Mouse (Mus musculus) adrenal gland, postnatal 10 days (tissue): ENCODE measurements around the gene Tbc1d10c. TPM values are rescaled to one million over a fixed set of nuclear protein-coding genes. Genes with fewer than 3 reads are reported as not detected.

Experiments
- DNase-seq: peaks from one replicate; pipeline ENCODE4 v3.0.0; 2021; ENCODE audit warnings: mixed read lengths
- long read RNA-seq, 2 experiments: library from polyadenylated mRNA; stranded (forward); transcript quantifications; one replicate each; pipeline ENCODE4 v2.0.0; 2021
- total RNA-seq, 2 experiments: library from RNA; stranded (reverse); gene quantifications; 2 replicates each; pipeline ENCODE4 v1.2.3; 2021

Gene Tbc1d10c
- 1 to 10 TPM; 4.2 to 6.6 TPM for total RNA-seq
- long read RNA-seq, experiment 1, partial matches to known transcripts, result 1 of 5 reads
- long read RNA-seq, experiment 1, other reads (novel, unspliced or antisense), result 1 of 5 reads
- long read RNA-seq, experiment 2, partial matches to known transcripts, result 0 of 4 reads
- long read RNA-seq, experiment 2, other reads (novel, unspliced or antisense), result 2 of 4 reads

DNA sequence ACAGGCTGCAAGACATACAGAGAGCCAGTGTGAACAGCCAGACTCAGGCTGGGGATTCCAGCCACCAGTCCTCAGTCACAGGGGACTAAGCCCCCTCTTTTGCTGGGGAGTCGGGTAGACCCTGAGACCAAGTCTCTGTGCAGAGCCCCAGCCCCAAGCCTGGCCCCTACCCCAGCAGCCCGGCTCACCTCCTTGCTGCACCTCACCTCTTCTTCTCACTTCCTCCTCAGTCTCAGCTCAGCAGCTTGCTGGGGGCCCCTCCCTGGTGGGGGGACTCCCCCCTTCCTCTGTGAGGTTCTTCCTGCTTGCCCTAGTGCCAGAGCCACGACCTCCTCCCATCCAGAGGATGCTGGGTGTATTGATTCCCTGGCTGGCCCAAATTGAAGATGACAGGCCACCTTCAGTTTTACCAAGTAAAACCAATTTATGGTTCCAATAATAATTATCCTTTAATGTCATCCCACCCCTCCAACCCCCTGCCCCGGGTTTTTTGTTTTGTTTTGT is at the start of gene Tbc1d10c:
Gene Tbc1d10c (minus strand): TSS at position 454 of the 504 bp plus-strand sequence.
- no peak for DNase-seq

DNA sequence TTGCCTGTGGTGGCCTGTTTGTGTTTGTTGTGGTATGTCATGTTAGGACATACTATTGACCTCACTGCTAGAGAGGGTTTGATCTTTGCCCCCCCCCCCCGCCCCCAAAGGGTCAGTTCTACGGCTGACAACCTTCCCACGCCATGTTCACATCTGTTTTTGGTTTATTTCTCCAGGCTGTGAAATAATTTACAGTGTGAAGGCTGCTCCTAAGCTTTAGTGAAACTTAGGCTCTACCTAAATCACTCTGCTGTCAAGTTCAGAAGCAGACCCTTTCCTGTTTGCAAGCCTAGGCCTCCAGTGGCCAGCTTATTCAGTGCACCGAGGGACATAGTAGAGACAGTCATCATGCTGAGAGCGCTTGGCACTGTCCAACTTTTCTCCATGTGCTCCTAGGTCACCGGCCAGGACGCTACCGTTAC is 49.2 kb upstream of the Tbc1d10c start:
- DNase-seq, result no peak

DNA sequence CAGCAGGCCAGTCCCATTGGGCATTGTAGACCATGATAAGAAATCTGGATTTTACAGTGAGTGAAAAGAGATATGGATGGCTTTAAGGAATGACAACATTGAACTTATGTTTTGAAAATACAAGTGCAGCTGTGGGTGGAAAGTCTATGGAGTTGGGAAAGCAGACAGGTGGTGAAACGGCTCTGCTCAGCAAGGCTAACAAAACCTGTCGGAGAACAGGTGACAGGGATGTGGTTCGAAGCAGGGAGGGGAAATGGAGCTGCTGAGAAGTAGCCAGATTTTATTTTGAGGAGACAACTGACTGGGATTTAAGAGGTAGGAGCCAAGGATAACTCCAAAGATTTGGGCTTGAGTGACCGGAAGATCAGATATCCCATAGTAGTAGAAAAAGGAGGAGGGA is 43.5 kb upstream of the Tbc1d10c start:
- no peak for DNase-seq

DNA sequence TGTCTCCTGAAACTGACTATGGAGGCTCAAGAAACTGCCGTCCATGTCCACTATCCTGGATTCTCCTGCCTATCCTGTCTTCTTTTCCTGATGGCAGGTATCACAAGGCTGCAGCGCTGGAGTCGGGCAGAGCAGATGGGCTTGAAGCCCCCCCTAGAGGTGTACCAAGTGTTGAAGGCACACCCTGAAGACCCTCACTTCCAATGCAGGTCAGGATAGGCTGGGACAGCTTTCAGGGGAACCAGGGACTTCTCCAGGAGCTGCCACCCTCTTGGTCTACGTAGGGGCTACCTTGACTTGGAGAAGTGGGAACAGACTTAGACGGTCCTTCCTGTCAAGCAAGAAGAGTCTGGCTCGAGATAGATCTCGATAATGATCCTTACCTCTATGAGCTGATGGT is 41.6 kb upstream of the Tbc1d10c start:
- DNase-seq, result no peak

DNA sequence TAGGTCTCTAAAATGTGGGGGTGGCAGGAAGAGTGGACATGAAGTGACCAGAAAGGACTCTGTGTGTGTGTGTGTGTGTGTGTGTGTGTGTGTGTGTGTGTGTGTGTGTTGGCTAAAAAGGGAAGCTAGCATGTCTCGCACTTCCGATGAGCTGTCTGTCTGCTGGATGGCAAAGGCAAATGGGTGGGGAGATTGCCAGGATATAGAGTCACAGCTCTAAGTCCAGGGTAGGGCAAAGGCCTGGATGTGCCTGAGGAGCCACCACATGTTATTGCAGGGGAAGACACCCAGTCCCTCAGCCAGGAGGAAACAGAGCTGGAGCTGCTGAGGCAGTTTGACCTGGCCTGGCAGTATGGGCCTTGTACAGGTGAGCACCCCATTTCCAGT is 41.1 kb upstream of the Tbc1d10c start:
- no peak for DNase-seq

DNA sequence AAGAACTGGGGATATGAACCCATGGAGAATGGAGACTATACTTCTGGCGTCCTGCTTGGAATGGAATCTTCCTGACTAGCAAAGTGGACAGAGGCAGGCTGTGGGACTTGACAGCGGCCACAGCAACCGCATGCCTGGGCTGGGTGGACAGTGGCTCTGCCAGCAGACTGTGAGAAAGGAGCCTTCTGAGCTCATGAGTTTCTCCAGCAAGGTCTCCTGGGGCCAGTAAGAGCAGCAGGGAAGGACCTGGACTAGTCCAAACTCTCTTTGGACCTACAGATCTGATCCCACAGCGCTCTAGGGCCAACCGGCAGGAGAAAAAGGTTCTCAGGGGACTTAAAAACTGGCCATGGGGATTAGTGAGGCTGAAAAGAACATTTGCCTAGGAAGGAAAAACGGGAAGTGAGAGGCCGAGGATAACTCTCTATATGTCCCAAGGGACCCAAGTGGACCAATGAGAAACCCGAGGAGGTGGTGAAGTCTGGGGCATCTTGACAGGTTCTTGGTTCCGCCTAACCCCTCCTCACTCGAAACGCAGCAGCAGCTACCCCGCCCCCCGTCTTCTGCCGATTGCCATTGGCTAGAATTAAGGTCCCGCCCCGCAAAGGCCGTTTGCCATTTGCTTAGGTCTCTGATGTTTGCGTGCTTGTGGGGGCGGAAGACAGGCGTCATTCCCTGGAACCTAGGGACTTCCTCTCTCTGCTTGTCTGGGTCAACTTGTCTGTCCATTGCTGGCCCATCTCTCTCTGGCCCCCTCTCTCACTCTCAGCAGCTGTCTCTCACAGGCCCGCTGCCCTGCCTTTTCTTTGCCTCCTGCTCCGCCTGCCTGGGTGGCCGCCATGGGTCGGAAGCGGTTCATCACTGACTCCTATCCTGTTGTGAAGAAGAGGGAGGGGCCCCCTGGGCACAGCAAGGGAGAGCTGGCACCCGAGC is 40.4 kb upstream of the Tbc1d10c start, which contains the start of gene Pold4:
Gene Pold4 (plus strand): TSS at position 647 of the 933 bp plus-strand sequence.
- DNase-seq, result peak; percentile 97

DNA sequence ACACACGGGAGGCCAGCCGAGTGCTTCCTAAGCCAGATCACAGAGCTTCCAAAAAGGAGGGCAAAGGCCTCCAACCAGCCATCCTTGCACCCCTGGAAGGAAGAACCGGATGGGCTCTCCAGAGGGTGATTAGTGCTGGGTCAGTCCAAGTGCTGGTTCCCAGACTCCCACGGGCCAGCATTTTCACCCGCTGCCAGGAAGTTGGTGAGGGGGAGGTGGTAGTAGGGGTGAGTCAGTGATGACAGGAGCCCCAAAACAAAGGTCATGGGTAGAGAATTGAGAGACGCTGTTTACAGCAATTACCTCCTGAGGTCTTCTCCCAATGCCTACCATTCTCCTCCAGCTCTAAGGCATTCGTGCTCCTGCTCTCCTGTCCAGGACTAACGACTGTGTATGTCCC is 39.3 kb upstream of the Tbc1d10c start:
- DNase-seq, result peak; percentile 70

DNA sequence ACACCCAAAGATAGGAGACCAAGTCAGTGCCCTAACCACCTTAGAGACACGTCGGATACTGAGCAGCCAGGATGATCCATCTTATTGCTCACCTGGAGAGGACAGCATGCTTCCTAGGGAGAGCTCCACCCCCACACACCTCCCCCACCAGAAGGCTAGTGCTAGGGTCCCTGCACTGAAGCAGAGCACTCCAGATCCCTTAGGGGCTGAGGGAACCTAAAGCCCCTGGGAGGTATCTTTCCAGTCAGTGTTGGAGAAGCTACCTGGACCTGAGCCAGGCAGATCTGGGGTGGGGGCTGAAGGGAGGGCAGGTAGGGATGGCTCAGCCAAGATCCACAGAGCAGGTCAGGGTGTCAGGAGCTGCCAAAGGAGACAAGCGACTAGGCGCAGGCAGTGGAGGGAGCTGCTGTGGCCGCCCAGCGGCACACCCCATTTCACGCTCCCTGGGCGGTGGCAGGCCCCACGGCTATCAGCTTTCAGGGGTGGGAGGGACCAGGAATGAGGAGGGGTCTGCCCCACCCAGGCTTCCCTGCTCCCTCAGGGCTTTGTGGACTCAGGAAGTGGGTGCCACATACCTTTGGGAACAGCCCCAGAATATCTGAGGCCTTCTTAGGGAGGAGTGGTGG is 38.5 kb upstream of the Tbc1d10c start:
- no peak for DNase-seq

DNA sequence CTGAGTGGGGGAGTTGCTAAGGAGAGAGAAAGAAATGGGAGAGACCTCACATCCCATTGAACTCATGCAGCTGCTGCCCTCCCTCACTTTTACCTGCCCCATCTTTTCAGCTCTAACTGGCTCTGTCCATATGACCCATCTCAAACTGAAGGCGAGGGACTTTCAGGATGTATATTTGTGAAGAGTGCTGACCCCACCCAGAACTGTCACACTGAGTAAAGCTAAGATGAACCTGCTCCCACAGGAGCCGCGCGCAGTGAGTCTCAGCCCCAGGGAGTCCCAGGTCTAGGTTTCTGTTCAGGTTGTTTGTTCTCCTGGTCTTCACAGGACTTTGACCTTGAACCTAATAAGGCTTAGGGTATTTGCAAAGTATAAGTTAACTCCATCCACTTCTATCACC is 37.8 kb upstream of the Tbc1d10c start:
- DNase-seq, result no peak

DNA sequence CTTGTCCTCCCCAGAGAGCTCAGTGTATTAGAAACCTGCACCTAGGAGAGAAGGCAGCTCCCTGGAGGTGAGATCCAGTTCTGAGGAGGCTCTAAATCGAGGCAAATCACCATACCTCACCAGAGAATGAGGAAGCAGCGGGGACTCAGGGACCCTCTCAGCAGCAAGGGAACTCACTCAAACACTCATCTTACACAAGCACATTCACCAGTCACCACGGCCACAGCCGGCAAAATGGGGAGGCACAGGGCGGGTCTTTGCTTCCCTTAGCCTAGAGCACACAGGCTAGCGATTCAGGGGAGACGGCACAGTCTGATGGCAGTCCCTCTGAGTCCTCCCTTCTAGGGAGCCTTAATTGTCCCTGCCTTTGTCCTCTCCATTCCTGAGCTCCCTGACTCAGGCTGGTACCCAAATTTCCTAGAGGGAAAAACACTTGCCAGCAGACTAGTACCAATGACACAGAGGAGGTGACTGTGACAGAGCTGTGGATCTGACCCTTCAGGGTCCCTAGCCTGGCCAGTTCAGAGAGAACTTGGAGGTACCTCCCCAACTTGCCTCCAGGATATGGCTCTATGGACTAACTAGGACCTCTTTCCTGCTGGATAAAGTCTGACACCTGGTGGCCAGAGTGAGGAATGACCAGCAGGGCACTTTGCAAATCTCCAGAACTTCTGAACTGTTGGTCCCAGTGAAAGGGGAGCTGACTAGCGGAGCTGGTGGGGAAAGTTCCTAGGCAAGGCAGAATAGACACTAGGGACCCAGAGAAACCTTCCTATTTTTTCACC is 37.0 kb upstream of the Tbc1d10c start:
- peak; percentile 81 for DNase-seq

DNA sequence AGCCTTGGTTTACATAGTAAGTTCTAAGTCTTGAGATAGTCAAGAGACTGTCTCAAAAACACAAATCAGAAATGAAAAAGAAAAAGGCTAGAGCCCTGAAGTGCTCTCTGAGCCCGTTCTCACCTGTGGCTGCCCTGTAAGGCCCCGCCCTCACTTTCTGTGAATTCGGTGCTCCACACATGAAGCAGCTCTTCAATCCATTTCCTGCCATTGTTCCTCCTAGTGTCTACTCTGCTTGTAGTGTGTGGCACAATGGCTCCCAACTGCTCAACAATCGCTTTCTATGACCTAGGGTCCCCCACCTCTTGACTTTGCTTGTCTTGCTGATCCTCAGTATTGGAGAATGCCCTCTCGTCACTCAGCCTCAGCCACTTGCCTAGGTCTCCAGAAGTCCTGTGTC is 36.4 kb upstream of the Tbc1d10c start:
- DNase-seq, result no peak

DNA sequence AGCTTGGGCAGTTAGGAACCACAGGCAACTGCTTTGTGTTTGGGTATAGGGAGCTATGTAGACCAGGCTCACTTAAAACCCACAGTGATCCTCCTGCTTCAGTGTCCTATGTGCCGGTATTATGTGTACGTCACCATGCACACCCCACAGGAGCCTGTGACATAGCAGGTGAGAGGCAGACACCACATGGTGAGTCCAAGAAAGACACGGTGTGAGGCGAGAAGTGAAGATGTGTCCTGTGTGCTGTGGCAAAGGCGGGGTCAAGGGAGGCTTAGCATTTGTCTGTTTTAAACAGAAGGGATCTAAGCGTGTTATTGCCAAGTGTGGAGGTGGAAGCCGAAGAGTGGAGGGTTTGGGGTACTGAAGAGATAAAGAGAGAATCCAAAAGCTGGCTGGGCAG is 35.7 kb upstream of the Tbc1d10c start:
- no peak for DNase-seq

DNA sequence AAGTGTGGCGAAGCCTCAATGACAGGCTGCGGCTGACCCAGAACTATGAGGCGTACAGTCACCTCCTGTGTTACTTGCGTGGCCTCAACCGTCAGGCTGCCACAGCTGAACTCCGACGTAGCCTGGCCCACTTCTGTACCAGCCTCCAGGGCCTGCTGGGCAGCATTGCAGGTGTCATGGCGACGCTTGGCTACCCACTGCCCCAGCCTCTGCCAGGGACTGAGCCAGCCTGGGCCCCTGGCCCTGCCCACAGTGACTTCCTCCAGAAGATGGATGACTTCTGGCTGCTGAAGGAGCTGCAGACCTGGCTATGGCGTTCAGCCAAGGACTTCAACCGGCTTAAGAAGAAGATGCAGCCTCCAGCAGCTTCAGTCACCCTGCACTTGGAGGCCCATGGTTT is 31.1 kb upstream of the Tbc1d10c start:
- DNase-seq, result peak; percentile 48

DNA sequence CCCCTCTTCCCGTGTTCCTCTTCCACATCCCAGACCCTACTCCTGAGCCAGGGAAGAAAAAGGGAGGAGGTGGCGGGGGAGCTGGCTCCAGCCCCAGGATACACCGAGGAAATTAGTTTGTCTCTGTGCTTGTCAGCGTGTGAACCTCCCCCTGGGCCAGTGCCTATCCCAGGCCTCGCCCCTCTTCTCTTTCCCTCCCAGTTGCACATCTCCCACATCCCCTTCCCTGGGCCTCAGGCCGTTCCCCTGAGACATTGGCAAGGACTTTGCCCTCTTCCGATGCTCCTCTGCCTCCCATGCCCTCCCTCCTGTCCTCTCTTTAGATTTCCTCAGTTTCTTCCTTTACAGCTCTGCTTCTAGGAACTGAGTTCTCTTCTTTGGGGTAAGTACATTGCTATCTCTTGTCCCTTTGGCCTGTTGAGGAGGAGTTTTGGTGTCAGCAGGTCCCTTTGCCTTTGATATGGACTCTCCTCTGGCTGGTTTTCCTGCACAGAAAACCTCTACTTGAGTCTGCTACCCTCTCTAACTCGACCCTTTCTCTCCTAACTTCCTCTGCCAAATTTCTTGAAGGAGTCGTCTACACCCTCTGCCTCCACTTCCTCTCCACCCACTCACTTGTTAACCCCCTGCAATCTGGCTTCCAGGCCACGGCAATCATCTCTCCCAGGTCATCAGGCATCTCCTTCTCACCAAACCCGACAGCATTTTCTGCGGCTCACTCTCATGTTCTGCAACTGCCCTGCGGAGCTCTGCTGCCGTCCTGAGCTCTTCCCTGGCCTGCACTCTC is 30.1 kb upstream of the Tbc1d10c start:
- DNase-seq, result no peak

DNA sequence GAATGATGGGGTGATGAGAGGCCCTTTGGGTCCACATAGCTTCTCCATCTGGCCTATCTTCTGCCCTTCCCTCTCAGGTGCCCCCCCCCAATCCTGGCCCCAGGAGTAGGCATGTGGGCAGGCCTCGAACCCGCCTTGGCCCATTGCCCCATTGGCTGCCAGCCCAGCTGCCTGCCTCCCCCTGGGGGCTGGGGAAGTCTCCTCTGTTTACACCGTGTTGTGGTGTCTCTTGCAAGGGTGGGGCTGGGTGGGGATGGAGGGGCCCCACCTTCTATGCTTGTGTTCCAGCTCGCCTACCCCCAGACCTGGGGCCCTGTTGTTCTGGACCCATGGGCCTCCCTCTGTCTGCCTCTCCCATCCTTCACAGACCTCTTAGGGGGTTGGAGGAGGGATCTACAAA is 29.3 kb upstream of the Tbc1d10c start:
- no peak for DNase-seq

DNA sequence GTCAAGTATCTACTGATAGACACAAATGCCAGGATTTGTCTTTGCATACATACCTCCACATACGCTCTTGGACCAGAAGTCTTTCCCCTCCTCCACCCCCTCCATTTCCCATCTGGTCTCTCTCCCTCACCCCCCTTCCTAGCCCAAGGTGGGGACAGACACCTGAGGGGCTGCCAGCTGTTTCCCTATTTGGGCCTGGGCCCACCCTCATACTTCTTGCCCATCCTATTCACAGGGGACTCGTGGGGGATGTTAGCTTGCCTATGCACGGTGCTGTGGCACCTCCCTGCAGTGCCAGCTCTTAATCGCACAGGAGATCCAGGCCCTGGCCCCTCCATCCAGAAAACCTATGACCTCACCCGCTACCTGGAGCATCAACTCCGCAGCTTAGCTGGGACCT is 28.9 kb upstream of the Tbc1d10c start:
- DNase-seq, result no peak

DNA sequence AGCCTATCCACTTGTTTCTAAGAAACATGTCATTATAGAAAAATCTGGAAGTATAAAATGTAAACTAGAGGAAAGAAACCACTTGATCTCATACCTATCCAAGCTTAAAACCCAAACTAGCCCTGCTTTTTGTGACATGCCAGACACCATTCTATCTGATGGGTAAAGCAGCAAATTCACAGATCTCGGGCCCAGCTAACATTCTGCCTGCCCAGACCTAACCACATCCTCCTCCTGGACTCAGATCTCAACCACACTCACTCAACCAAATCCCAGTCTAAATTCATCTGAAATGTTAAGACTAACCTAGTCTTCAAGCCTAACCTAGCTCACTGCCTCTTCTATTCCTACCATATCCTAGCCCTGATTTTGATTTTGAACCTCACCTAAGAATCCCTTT is 27.7 kb upstream of the Tbc1d10c start:
- no peak for DNase-seq

DNA sequence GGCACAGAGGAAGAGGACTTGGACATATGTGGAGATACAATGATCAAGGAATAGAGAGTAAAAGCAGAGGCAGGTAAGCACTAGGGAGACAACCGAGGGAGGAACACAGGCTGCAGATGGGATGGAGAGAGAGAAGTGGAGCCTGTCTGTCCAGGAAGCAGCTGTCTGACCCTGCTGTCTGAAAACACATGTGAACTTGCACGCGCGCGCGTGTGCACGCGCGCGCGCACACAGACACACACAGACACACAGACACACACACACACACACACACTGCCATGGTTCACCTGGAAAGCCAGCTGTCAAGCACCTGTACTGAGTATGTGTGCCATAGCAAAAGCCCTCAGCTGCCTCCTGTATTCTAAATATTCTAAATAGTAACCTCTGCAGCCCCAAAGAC is 27.2 kb upstream of the Tbc1d10c start:
- no peak for DNase-seq

DNA sequence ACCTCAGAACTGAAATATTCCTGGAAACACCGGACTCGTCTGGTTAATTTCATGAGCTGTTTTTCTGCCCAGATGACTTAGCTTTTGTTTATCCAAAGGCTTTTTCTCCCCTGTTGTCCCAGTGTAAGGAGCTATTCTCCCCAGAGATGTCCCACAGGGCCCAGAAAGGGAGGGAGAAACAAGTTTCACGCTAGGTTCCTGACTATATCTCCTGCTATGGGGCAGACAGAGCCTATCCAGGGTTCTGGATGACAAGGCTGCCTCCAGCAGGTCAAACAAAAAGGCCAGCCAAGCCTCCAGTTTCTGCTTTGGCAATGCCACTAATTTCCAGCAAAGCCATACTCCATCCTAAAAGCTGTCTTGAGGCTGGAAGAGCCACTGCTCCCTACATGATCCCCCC is 26.8 kb upstream of the Tbc1d10c start:
- DNase-seq, result no peak

DNA sequence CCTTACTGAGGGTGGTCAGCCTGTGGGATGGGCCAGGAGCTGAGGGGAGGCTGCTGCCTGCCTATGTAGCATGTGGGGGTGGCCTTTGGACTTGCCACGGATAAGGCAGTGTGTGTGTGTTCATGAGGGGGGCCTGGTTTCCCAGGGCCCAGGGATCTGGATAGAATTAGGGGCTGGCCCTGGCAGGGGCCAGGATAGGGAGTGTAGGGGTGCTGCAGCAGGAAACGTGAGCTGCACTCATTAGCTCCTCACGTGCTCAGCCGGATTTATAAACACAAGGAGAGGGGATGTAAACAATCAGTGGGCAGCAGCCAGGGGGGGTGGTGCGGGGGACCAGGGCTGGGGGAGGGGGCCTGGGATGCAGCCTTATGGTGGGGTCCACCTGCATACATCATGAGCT is 26.1 kb upstream of the Tbc1d10c start:
- DNase-seq, result no peak

DNA sequence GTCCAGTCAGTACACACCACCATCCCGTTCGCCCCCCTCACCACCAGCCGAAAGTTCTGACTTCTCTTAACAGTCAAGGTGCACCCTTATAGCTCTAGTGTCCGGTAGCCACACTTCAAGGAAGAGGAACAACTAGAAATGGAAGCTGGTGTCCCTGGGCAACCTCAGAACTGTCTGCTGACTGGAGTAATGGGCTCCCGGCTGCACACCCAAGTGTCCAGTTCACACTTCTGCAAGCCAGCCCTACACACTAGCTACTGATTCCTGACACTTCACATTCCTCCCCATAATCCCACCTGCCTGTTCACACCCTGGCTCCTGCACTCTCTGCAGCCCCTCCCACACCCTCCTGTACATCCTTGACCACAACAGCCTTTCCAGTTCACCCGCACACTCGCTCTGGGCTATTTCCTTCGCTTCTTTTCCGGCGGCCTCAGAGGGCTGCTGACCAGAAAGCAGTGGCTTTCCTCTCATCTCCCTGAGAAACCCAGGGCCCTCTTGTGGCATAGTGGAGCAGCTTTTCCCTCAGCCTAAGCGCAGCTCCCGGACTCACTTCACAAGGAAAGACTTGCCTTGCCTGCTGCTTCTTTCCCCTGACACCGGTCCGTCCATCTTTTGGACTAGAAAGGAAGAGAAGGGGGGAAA is 25.1 kb upstream of the Tbc1d10c start:
- DNase-seq, result peak; percentile 60
